Mouse (Mus musculus): ENCODE measurements at regions not wholly inside any gene's neighbourhood (a gene's known extent, or its start where the extent isn't known, plus 50 kb on each side); places are given as distances from the start of the nearest gene placed in this dataset.

- Histone ChIP-seq H3K4me2 (no peak overlapping the region), H3K36me3 (no peaks in the 10 kb centered on the region), H3K9me3 (no peaks in the 10 kb centered on the region), H3K27ac (no peak overlapping the region), H3K4me3 (no peak overlapping the region), H3K4me1 (no peaks in the 10 kb centered on the region), H3K9ac (no peak overlapping the region), H3K27me3 (no peaks in the 10 kb centered on the region)
- WGBS, result 45% methylated on average over 5 of the region's 5 CpGs
- ATAC-seq (ENCODE audit: insufficient number of reproducible peaks, low FRiP score, low TSS enrichment, low read depth), result no peak
Measured at GRCm38 (mm10) chr5:45266914-45267313, 183.1 kb downstream of the Qdpr start.

DNA sequence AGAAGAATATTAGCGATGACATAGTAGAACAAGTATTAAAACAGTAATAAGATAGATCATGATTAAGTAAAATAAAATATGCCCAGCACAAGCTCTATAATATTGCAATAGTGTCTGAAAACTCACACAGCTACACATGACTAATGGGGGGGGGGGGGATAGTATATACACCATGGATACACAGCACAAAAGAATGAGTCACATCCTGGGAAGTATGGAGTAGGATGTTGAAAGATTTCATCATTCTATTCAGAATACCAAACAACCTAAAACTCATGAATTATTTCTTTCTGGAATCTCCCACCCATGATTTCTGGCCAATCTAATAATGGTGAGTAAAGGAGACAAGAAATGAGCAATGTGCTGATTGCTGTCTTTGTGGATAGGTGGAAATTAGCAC lies 191.6 kb downstream of the Qdpr start:
- Histone ChIP-seq H3K4me1 (no peaks in the 10 kb centered on the region), H3K9me3 (no peaks in the 10 kb centered on the region), H3K27ac (no peak overlapping the region), H3K4me2 (no peak overlapping the region), H3K4me3 (no peak overlapping the region), H3K36me3 (no peaks in the 10 kb centered on the region), H3K27me3 (no peaks in the 10 kb centered on the region), H3K9ac (no peak overlapping the region)
- no peak for ATAC-seq (ENCODE audit: insufficient number of reproducible peaks, low FRiP score, low TSS enrichment, low read depth)
- 95% methylated on average over 1 of the region's 1 CpGs for WGBS

DNA sequence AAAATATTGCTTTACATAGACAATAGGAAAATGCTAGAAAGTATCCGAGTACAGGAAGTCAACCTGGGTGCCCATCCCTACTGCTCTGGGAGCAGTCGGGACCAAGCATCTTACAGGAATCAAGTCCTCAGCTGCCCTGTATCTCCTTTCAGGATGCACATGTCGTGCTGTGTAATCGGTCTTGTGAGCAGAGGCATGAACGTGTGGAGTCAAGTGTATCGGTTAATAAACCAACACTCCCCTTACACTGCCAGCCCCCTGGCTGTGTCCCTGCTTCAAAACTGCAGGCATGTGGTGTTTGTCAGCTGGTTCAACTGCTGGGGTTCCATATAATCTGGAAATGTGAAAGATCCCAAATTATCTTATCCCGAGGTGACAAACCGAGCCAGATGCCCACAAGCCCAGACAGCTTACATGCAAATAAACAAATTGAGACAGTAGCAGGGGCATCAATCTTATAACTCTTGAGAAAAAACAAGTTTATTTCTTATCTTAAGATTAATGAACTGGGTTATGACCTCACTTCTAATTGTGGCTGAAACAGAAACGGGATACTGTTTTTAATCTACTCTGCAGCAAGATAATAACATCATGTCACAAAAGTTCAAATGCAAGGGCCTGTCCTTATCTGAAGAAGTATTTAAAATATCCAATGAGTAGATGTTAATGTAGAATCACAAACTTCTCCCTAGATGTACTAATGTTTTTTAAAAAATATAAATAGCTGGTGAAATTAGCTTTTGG lies 193.6 kb downstream of the Qdpr start:
- Histone ChIP-seq H3K4me2 (no peak overlapping the region), H3K4me3 (no peak overlapping the region), H3K36me3 (no peaks in the 10 kb centered on the region), H3K4me1 (no peaks in the 10 kb centered on the region), H3K9me3 (no peaks in the 10 kb centered on the region), H3K27me3 (no peaks in the 10 kb centered on the region), H3K27ac (no peak overlapping the region), H3K9ac (no peak overlapping the region)
- ATAC-seq (ENCODE audit: insufficient number of reproducible peaks, low FRiP score, low TSS enrichment, low read depth), result no peak
- WGBS, result 47% methylated on average over 9 of the region's 9 CpGs

DNA sequence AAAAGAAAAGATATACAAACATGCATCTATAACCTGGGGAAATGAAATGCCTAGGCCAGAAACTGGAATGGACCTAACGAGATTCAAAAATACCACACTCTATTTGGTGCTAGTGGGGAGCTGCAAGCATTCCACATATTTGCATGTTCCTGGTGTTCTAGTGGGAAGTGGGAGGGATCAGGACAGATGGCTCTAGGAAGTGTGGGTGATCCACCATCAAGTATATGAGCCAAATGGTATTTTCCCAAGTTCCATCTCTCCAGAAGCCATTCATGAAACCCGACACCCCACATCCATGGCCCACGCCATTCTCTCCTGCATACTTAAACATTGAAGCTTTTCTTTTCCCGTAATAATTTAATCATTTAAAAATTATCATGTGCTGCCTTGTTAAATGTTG lies 218.2 kb downstream of the Qdpr start:
- WGBS, result 71% methylated on average over 4 of the region's 4 CpGs
- ATAC-seq (ENCODE audit: insufficient number of reproducible peaks, low FRiP score, low TSS enrichment, low read depth), result no peak
- H3K4me3 ChIP-seq, result no peak overlapping the region
- no peaks in the 10 kb centered on the region for H3K4me1 ChIP-seq
- H3K9ac ChIP-seq, result no peak overlapping the region
- no peaks in the 10 kb centered on the region for H3K9me3 ChIP-seq
- no peaks in the 10 kb centered on the region for H3K36me3 ChIP-seq
- H3K4me2 ChIP-seq, result no peak overlapping the region
- H3K27me3 ChIP-seq, result no peaks in the 10 kb centered on the region
- no peak overlapping the region for H3K27ac ChIP-seq

GRCm38 (mm10) chr5:45230097-45230496 lies 219.9 kb downstream of the Qdpr start:
- H3K9me3 ChIP-seq, result no peaks in the 10 kb centered on the region
- no peak overlapping the region for H3K27ac ChIP-seq
- no peaks in the 10 kb centered on the region for H3K36me3 ChIP-seq
- H3K4me1 ChIP-seq, result no peaks in the 10 kb centered on the region
- no peak overlapping the region for H3K9ac ChIP-seq
- ATAC-seq (ENCODE audit: insufficient number of reproducible peaks, low FRiP score, low TSS enrichment, low read depth), result no peak
- H3K27me3 ChIP-seq, result no peaks in the 10 kb centered on the region
- no peak overlapping the region for H3K4me3 ChIP-seq
- 41% methylated on average over 1 of the region's 1 CpGs for WGBS
- H3K4me2 ChIP-seq, result no peak overlapping the region

DNA sequence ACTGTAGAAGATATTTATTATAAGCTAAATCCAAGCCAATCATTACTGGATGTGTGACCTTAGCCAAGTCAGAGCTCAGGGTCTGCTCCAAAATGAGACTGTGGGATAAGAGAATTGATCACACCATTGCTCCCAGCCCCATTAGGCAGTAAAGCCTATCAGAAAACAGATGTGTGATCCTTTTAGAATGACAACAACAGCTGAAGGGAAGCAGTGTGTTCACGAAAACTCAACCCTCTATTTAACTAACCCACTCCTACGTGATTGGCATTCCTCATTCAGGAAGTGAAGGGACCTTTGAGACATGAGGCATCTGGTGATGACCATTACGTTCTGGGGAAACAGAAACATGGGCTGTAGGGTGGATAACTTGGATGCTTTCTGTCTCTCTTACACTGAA lies 220.6 kb downstream of the Qdpr start:
- Histone ChIP-seq H3K27ac (no peak overlapping the region), H3K4me1 (no peaks in the 10 kb centered on the region), H3K4me2 (no peak overlapping the region), H3K27me3 (no peaks in the 10 kb centered on the region), H3K9ac (no peak overlapping the region), H3K36me3 (no peaks in the 10 kb centered on the region), H3K4me3 (no peak overlapping the region), H3K9me3 (no peaks in the 10 kb centered on the region)
- ATAC-seq (ENCODE audit: insufficient number of reproducible peaks, low FRiP score, low TSS enrichment, low read depth), result no peak
- WGBS, result 54% methylated on average over 3 of the region's 3 CpGs

DNA sequence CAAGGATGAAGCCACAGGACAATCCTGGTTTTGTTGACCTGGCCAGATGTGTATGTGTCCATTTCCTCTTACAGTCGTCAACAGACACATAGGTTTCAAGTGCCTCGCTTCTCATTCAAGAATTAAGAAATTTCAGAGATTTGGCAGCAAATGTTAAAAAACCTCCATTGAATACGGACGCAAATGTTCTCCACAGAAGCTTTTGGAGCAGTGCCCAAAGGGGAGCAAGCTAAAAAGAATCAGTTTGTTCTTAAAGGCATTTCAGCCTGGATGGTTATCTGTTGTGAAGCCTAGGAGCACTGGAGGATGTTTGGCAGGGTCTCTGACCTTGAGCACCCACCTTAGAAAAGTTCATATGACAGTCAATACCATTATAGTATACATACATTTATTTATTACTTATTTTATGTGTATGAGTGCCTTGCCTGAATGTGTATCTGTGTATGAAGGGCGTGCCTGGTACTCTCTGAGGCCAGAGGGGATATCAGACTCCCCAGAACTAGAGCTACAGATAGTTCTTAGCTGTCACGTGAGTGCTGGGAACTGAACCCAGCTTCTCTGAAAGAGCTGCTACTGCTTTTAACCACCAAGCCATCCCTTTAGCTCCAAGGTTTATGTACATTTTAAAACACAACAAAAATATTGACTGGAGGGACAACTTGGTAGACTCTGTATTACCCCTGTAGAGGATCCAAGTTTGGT lies 221.7 kb downstream of the Qdpr start:
- Histone ChIP-seq H3K9ac (no peak overlapping the region), H3K36me3 (no peaks in the 10 kb centered on the region), H3K27ac (no peak overlapping the region), H3K27me3 (no peaks in the 10 kb centered on the region), H3K9me3 (no peaks in the 10 kb centered on the region), H3K4me1 (no peaks in the 10 kb centered on the region), H3K4me2 (no peak overlapping the region), H3K4me3 (no peak overlapping the region)
- ATAC-seq (ENCODE audit: insufficient number of reproducible peaks, low FRiP score, low TSS enrichment, low read depth), result no peak
- WGBS, result 72% methylated on average over 6 of the region's 6 CpGs

- WGBS, result 67% methylated on average over 6 of the region's 6 CpGs
- no peaks in the 10 kb centered on the region for H3K27me3 ChIP-seq
- no peaks in the 10 kb centered on the region for H3K9me3 ChIP-seq
- H3K9ac ChIP-seq, result no peak overlapping the region
- ATAC-seq (ENCODE audit: insufficient number of reproducible peaks, low FRiP score, low TSS enrichment, low read depth), result no peak
- no peaks in the 10 kb centered on the region for H3K36me3 ChIP-seq
- H3K4me2 ChIP-seq, result no peak overlapping the region
- no peak overlapping the region for H3K4me3 ChIP-seq
- 0 out of 2 replicates have a peak, but pooled peaks cover 5% of the 10 kb centered on the region for H3K4me1 ChIP-seq
- no peak overlapping the region for H3K27ac ChIP-seq
Measured at GRCm38 (mm10) chr5:45220272-45220916, 229.6 kb downstream of the Qdpr start.

DNA sequence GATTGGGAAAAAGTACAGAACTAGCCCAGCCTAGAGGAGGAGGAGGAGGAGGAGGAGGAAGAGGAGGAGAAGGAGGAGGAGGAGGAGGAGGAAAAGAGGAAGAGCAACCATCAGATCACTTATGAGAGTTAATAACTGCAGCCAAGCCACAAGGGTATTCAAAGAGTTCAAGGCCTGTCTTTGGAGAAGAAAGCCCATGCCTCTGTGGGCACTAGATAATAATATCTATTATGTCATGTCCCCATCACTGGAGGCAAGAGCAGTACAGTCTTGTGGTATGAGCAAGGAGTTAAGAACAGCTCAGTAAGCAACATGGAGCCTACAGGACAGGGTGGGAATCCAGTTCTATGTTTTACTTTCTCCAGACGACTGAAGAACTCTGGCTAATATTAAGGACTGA lies 230.5 kb downstream of the Qdpr start:
- Histone ChIP-seq H3K36me3 (no peaks in the 10 kb centered on the region), H3K9me3 (no peaks in the 10 kb centered on the region), H3K9ac (no peak overlapping the region), H3K4me3 (no peak overlapping the region), H3K27me3 (no peaks in the 10 kb centered on the region), H3K27ac (no peak overlapping the region), H3K4me2 (no peak overlapping the region), H3K4me1 (0 out of 2 replicates have a peak, but pooled peaks cover 5% of the 10 kb centered on the region)
- 48% methylated on average over 1 of the region's 1 CpGs for WGBS
- ATAC-seq (ENCODE audit: insufficient number of reproducible peaks, low FRiP score, low TSS enrichment, low read depth), result no peak

- ATAC-seq (ENCODE audit: insufficient number of reproducible peaks, low FRiP score, low TSS enrichment, low read depth), result no peak
Measured at GRCm38 (mm10) chr5:45219101-45219500, 230.9 kb downstream of the Qdpr start.

DNA sequence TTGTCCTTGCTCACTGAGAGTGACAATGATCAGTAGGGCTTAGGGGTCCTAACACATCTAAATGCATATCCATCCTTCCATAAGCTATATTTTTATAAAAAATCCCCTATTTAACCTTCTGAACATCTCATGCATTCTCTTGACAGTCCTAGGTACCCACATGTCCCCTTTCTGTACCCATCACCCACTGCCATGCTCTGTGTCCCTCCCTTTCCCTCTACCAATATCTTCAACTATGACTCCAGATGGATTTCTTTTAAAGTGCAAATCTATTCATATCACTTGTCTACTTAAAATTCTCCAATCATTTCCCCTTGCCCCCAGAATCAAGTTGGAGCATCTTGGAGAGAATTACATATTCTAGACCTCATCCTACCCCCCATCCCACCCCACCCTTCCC lies 235.6 kb downstream of the Qdpr start:
- no peaks in the 10 kb centered on the region for H3K36me3 ChIP-seq
- H3K27ac ChIP-seq, result no peak overlapping the region
- H3K4me2 ChIP-seq, result no peak overlapping the region
- ATAC-seq (ENCODE audit: insufficient number of reproducible peaks, low FRiP score, low TSS enrichment, low read depth), result no peak
- H3K4me1 ChIP-seq, result 0 out of 2 replicates have a peak, but pooled peaks cover 2% of the 10 kb centered on the region
- no peaks in the 10 kb centered on the region for H3K9me3 ChIP-seq
- no peaks in the 10 kb centered on the region for H3K27me3 ChIP-seq
- no peak overlapping the region for H3K4me3 ChIP-seq
- H3K9ac ChIP-seq, result no peak overlapping the region

More at GRCm38 (mm10) chr5:45219101-45219500, 230.9 kb downstream of the Qdpr start:
- Histone ChIP-seq H3K36me3 (no peaks in the 10 kb centered on the region), H3K27me3 (no peaks in the 10 kb centered on the region), H3K9ac (no peak overlapping the region), H3K9me3 (no peaks in the 10 kb centered on the region), H3K27ac (no peak overlapping the region), H3K4me2 (no peak overlapping the region), H3K4me1 (0 out of 2 replicates have a peak, but pooled peaks cover 5% of the 10 kb centered on the region), H3K4me3 (no peak overlapping the region)
- 64% methylated on average over 3 of the region's 3 CpGs for WGBS

- Histone ChIP-seq H3K4me1 (no peaks in the 10 kb centered on the region), H3K27ac (no peak overlapping the region), H3K4me3 (no peak overlapping the region), H3K27me3 (no peaks in the 10 kb centered on the region), H3K36me3 (no peaks in the 10 kb centered on the region), H3K9me3 (no peaks in the 10 kb centered on the region), H3K4me2 (no peak overlapping the region), H3K9ac (no peak overlapping the region)
- 90% methylated on average over 1 of the region's 1 CpGs for WGBS
- no peak for ATAC-seq (ENCODE audit: insufficient number of reproducible peaks, low FRiP score, low TSS enrichment, low read depth)
Measured at GRCm38 (mm10) chr5:45198408-45198807, 251.6 kb downstream of the Qdpr start.
